Mouse (Mus musculus) liver, adult (tissue): ENCODE data around the gene Ryk.

Source experiments
- GATA4 ChIP-seq: IDR thresholded peaks from 2 replicates; pipeline ENCODE4 v1.6.1; 2014; ENCODE audit warnings: mild to moderate bottlenecking, low read length; ENCODE audit not compliant: insufficient replicate concordance

Gene Ryk

DNA sequence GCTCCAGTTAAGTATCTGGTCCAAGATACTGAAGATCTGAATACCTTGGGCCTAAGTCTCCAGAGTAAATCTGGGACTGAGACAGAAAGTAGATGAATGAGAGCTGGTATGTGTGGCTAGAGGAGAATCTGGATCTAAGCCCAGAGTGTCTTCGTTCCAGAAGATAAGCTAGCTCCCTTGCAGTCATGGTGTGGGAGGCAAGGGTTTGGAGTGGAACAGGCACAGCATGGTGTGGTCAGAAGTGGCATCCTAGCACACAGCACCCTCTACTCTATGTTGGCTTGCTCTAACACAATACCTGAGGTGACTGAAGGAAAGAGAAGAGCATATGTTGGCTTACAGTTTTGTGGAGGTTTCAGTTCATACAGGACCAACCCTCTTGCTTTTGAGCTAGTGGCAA is 79.9 kb downstream of the Ryk start:
- TF ChIP-seq GATA4, result no peak

DNA sequence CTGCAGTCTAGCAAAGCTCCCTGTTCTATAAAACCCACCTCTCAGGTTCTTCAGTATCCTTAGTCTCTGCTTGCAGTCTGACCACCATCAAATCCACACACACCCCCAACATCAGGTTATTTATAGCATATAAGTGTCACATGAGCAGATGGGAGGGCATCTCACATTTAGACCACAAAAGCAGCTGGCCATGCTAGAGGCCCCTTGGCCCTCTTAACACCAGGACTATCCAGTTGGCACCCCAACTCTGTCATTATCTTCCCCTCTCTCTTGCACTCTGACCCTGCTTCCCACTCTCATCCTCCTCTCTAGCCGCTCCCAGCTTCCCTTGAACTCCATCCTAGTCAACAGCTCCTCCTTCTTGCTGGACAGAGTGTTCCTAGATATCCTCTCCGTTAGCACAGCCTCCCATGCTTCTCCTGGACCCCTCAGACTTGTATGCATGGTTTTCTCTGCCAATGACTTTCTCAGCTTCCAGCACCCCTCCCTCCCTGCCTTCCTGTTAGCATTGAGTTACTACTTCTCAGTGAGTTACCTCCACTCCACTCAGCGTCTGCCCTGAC is 80.7 kb downstream of the Ryk start:
- peak; percentile 12; the same call in 1 of the 2 replicates for TF ChIP-seq GATA4

DNA sequence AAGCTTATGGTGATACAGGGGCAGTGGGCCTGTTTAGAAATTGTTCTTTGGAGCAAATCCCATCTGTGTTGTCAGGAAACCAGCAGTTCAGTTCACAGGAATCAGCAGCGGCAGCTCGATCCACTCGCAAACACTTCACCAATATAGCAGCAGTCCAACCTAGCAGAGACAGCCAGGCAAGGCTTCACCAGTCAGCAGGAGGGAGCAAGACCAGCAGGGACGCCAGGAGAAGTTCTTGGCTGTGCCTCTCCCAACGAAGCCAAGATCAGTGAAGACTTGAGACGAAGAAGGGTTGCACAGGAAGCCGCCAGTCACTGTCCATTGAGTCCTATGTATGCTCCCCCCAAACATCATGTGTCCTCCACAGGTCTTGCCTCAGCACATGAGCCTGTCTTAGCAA is 81.4 kb downstream of the Ryk start:
- no peak for TF ChIP-seq GATA4

DNA sequence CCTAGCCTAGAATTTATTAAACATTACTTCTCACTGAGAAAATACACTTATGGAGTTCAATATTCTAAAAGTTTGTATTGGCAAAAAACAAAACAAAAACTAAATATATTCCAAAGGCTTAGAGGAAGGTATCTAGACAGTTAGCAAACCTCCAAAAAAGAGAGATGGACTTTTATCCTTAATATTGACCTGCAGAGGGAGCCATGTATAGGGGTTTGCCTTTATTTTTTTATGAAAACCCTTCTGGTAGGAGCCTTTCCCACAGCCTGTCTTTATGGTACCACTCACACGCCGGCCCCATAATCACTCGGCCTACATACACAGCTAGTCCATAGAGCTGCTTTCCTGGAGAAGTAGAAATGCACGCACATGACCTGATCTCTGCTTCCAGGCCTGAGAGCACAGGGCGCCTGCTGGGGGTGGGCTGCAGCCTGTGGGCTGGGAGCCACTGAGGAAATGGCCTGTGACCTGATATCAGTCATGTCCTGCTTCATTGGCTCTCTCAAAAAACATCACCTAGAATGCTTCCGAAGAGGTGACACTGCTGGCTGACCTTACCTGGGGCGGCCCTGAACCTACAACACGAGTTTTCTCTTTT is 82.9 kb downstream of the Ryk start:
- TF ChIP-seq GATA4, result no peak

DNA sequence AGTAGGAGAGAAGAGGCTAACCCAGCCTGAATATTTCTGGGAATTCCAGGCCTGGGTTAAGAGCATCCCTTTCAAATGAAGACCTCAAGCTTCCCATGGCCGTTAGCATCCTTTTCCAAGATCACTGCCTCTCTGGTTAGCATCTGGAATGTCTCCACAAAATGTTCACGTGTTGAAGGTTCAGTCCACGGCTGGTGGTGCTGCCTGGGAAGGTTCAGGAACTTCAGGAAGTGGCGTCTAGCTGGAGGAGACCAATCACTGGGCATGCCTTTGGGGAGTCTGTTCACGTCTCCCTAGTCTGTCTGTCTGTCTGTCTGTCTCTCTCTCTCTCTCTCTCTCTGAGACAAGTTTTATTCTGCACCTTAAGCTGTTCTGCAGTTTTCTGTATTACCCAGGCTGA is 84.8 kb downstream of the Ryk start:
- TF ChIP-seq GATA4, result no peak

DNA sequence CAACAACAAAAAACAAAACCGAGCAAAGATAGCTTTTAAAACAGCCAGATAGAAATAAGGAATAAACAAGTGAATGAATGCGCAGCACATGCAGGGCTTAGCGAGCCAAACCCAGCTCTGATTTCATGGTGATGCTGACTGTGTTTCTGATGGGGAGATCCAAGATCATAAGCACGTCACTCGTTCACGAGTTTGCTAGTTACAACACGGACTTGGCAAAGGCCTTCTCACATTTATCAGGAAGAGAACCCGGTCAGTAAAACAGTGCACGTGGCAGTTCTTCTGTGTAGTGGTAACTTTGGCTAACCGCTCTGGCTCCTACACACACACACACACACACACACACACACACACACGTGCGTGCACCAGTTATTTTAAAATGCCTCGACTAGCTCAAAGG is 87.1 kb downstream of the Ryk start:
- no peak for TF ChIP-seq GATA4

DNA sequence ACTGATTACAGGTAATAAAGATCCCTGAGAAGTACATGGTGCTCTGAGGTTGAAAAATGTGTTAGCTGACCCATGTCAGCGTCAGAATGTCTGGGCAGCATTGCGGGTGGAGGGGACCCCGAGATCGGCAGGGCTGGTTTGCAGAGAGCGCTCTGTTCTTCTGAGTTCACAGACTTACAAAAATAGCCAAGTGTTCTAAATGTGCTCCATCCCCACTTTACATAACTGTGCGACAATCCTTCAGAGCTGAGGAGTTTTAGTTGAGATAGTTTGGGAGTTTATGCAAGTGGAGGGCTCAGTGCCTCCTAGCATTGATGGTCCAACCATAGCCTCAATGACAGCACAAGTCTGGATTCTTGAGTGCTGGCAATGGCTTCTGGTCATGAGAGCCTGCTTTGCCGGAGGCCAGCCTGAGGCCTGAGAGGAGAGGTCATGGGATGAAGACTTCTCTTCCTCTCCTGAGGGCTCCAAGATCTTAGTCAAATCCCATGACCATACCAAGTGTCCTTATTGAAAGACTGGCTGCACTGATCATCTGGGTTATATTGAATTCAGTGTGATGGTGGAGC is 88.2 kb downstream of the Ryk start:
- no peak for TF ChIP-seq GATA4

- TF ChIP-seq GATA4, result no peak
Observed at GRCm38 (mm10) chr9:102923836-102924235, 89.1 kb downstream of the Ryk start.

- no peak for TF ChIP-seq GATA4
Observed at GRCm38 (mm10) chr9:102924627-102925316, 90.1 kb downstream of the Ryk start.

- no peak for TF ChIP-seq GATA4
Observed at GRCm38 (mm10) chr9:102926137-102926536, 91.4 kb downstream of the Ryk start.

- no peak for TF ChIP-seq GATA4
Observed at GRCm38 (mm10) chr9:102929776-102930175, 95.1 kb downstream of the Ryk start.

DNA sequence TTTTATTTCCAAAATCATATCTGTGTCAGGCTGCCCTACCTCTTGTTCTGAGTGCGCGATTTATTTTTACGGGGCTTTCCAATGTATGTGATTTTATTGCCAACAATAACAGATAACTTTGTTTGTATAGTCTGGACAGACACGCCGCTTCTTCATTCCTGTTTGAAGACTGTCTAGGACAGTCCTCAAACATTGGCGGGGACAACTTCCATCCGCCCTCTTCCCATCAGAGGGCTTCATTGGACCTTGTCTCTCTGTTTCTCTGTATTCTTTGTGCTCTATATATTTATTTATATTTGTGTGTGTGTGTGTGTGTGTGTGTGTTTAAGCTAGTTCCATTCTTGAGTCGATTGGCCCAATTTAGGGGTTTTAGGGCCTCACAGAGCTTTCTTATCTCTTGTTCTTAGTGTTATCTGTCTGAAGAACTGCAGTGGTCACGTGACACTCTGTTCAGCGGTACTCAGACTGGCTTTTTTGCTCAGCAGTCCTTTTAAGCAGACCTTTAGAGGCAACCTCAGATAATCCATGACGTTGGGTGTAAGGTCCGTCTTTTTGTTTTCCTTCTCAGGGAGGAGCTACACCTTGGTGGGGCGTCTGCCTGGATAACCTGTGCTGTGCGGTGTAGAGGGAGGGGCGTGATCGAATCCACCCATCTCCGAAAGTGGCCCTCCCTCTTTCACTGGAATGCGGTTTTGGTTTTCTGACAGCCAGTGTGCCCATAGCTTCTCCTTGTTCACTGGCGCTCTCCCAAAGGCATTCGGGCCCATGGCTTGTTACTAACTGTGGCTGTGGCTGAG is 99.4 kb downstream of the Ryk start:
- no peak for TF ChIP-seq GATA4

DNA sequence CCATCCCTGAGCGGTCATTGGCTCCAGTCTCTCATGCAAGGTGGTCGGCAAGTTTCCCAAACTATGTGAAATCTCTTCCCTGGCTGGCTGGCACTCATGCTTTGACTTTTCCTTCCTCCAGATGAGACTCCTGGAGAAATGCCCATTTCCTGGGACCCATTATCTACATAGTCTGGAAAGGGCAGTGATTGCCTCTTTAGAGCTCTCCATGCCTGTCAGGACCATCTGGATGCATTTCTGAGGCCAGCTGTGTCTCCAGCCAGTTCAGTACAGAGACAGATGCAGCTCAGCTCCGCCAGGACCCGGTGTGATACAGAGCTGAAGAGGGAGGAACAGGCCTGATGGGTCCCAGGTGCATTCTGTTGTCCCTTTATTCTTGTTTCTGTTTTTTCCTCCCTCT is 107.5 kb downstream of the Ryk start:
- TF ChIP-seq GATA4, result no peak

GRCm38 (mm10) chr9:102944891-102945290 is 110.2 kb downstream of the Ryk start:
- no peak for TF ChIP-seq GATA4

DNA sequence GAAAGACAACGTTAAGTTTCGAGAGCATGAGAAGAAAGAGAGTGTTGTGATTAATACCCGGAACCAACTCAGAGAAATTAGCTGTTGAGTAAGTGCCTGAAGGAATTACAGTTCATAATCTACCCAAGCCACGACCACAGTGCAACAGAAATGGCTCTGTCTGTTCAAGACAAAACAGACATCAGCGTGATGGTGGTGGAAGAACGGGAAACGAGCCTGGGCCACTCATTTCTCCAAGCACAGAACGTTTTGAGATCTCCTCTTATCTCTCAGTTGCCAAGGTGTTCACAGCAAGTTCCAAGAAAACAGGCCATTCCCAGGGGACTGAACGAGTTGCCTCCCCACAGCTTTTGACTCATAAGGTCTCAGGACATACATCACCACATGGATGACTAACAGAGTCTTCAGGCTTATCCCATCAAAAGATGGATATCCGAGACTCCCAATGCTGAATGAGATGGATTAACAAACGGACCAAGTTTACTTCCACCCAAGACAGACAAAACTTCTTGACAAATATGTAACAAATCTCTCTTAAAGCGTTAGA is 111.8 kb downstream of the Ryk start:
- TF ChIP-seq GATA4, result no peak
